Mouse (Mus musculus) ES-E14 (cell line): ENCODE results near the gene Zmym4.

Experiments used
- CHD2 ChIP-seq: IDR thresholded peaks from 2 replicates; pipeline ENCODE4 v1.6.1; 2014; ENCODE audit warnings: mild to moderate bottlenecking, low read depth, low read length, inconsistent platforms
- HCFC1 ChIP-seq: IDR thresholded peaks from 2 replicates; pipeline ENCODE4 v1.6.1; 2012; ENCODE audit warnings: low read length, inconsistent platforms, borderline replicate concordance; ENCODE audit not compliant: insufficient read depth
- MAFK ChIP-seq: IDR thresholded peaks from 2 replicates; pipeline ENCODE4 v1.6.1; 2014; ENCODE audit warnings: mild to moderate bottlenecking, low read depth, low read length, inconsistent platforms; ENCODE audit not compliant: insufficient read depth
- ZC3H11A ChIP-seq: IDR thresholded peaks from 2 replicates; pipeline ENCODE4 v1.6.1; 2012; ENCODE audit warnings: low read depth, mild to moderate bottlenecking, inconsistent platforms, low read length, borderline replicate concordance
- ZNF384 ChIP-seq: IDR thresholded peaks from 2 replicates; pipeline ENCODE4 v1.6.1; 2012; ENCODE audit warnings: low read depth, low read length, inconsistent platforms

GRCm38 (mm10) chr4:126978706-126979105, 10.8 kb upstream of the Zmym4 start:
- TF ChIP-seq MAFK, result no peak
- TF ChIP-seq ZNF384, result no peak
- no peak for TF ChIP-seq CHD2
- no peak for TF ChIP-seq HCFC1
- no peak for TF ChIP-seq ZC3H11A
